Mouse (Mus musculus) kidney, postnatal 0 days (tissue): ENCODE measurements at regions not wholly inside any gene's neighbourhood (a gene's known extent, or its start where the extent isn't known, plus 50 kb on each side); places are given as distances from the start of the nearest gene placed in this dataset.

ENCODE experiments used
- ATAC-seq: fragments of 200-750 bp; cut with Nextera tagmentation; replicated peaks from 2 replicates; pipeline ENCODE4 v1.8.0; 2017; ENCODE audit warnings: low read depth, moderate number of reproducible peaks, moderate TSS enrichment, moderate library complexity; ENCODE audit not compliant: low FRiP score
- DNase-seq: peaks from one replicate; pipeline ENCODE4 v3.0.0-alpha.2; 2016; ENCODE audit warnings: low spot score
- H3K27ac ChIP-seq: fragments of 300-500 bp; sonication (generic); 2 replicates; pipeline ENCODE4 v1.5.1; 2014; ENCODE audit warnings: mild to moderate bottlenecking
- H3K27me3 ChIP-seq: fragments of 300-500 bp; sonication (generic); 2 replicates; pipeline ENCODE4 v1.6.1; 2014; ENCODE audit warnings: low read length, mixed read lengths; ENCODE audit not compliant: insufficient read depth
- H3K36me3 ChIP-seq: fragments of 300-500 bp; sonication (generic); 2 replicates; pipeline ENCODE4 v1.6.1; 2014; ENCODE audit warnings: low read length, mixed read lengths; ENCODE audit not compliant: insufficient read depth
- H3K4me1 ChIP-seq: fragments of 300-500 bp; sonication (generic); replicated peaks from 2 replicates; pipeline ENCODE4 v1.6.1; 2014; ENCODE audit warnings: antibody characterized with exemption, low read length, mixed read lengths; ENCODE audit not compliant: insufficient read depth
- H3K4me2 ChIP-seq: fragments of 300-500 bp; sonication (generic); 2 replicates; pipeline ENCODE4 v1.6.1; 2014; ENCODE audit warnings: mild to moderate bottlenecking, low read length, moderate library complexity, mixed read lengths
- H3K4me3 ChIP-seq: fragments of 300-500 bp; sonication (generic); replicated peaks from 2 replicates; pipeline ENCODE4 v1.5.1; 2014; ENCODE audit warnings: low read depth, low read length
- H3K9ac ChIP-seq: fragments of 300-500 bp; sonication (generic); 2 replicates; pipeline ENCODE4 v1.6.1; 2014; ENCODE audit warnings: low read depth, low read length
- H3K9me3 ChIP-seq: fragments of 300-500 bp; sonication (generic); replicated peaks from 2 replicates; pipeline ENCODE4 v1.6.1; 2016; ENCODE audit warnings: low read length, inconsistent platforms, mixed read lengths
- CTCF ChIP-seq: IDR thresholded peaks from 2 replicates; pipeline ENCODE4 v1.5.1; 2016; ENCODE audit warnings: antibody characterized with exemption, low read depth, mild to moderate bottlenecking, moderate library complexity
- WGBS: fragments of 180-500 bp; shearing (Covaris S2); extraction: QIAGEN DNeasy Blood & Tissue Kit; methylation state at CpG from one replicate; pipeline ENCODE4 v1.1.7; 2014; 5-methylcytosine and 5-hydroxymethylcytosine counted together

DNA sequence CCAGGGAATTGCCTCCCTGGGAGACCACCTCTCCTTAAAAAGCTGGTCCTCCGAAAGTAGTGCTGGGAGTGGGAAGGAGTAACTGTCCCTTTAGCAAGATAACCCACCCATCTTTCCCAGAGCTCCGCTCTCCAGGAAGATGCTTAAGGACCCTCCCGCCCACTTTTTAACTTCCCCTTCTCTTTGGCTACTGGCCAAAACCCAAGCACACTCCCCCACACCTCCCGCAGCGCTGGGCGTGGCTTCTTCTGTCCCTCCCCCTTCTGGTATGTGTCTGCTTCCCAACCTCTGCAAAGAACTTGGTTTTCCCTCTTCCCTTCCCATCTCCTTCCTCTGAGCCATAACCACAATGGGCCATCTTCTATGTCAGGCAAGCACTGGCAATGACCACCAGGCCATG, 85.4 kb downstream of the Rpap3 start:
- DNase-seq: no peak
- Histone ChIP-seq H3K9me3 (no peaks in the 10 kb centered on the region), H3K9ac (no peak overlapping the region), H3K27me3 (no peaks in the 10 kb centered on the region), H3K4me2 (no peak overlapping the region), H3K27ac (no peak overlapping the region), H3K4me1 (no peaks in the 10 kb centered on the region), H3K4me3 (no peak overlapping the region), H3K36me3 (no peaks in the 10 kb centered on the region)
- WGBS: 63% methylated on average over 6 of the region's 6 CpGs
- no peak for TF ChIP-seq CTCF
- no peak for ATAC-seq

DNA sequence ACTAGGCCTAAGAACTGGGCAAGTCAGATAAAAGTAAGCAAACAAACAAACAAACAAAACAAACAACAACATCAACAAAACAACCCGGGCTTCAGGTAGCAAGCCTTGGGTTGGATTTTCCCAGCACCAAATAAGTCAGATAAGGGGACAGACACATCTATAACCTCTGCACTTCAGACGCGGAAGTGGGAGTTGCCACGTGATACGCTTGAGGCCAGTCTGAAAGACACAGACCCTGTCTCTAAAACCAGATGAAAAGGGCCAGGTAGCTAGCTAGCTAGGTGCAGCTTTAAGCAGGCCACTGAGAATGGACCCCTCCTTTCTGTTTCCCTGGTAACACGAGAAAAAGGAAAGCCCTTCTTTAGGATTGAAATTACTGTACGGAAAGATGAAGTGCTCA, 85.9 kb downstream of the Rpap3 start:
- no peak for TF ChIP-seq CTCF
- no peaks in the 10 kb centered on the region for H3K9me3 ChIP-seq
- no peak overlapping the region for H3K27ac ChIP-seq
- H3K9ac ChIP-seq: no peak overlapping the region
- no peak overlapping the region for H3K4me3 ChIP-seq
- no peaks in the 10 kb centered on the region for H3K27me3 ChIP-seq
- H3K4me2 ChIP-seq: no peak overlapping the region
- no peak for ATAC-seq
- no peak for DNase-seq
- H3K36me3 ChIP-seq: no peaks in the 10 kb centered on the region
- 72% methylated on average over 7 of the region's 7 CpGs for WGBS
- no peaks in the 10 kb centered on the region for H3K4me1 ChIP-seq

DNA sequence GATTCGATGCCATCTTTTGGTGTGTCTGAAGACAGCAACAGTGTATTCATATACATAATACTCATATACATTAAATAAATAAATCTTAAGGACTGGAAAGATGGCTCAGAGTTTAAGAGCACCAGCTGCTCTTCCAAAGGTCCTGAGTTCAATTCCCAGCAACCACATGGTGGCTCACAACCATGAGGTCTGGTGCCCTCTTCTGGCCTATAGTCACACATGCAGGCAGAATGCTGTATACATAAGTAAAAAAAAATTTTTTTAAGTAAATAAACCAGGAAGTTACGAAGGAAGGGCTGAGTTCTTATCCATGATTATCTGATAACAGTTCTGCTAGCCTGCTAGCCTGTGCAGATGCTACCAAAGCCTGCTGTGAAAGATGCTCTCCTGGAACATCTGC, 93.3 kb downstream of the Rpap3 start:
- Histone ChIP-seq H3K9ac (no peak overlapping the region), H3K27ac (no peak overlapping the region), H3K4me3 (no peak overlapping the region), H3K9me3 (no peaks in the 10 kb centered on the region), H3K4me1 (no peaks in the 10 kb centered on the region), H3K4me2 (no peak overlapping the region), H3K36me3 (no peaks in the 10 kb centered on the region), H3K27me3 (no peaks in the 10 kb centered on the region)
- DNase-seq (no peak), ATAC-seq (no peak)
- peak; percentile 61 for TF ChIP-seq CTCF
- WGBS: 91% methylated on average over 2 of the region's 2 CpGs

DNA sequence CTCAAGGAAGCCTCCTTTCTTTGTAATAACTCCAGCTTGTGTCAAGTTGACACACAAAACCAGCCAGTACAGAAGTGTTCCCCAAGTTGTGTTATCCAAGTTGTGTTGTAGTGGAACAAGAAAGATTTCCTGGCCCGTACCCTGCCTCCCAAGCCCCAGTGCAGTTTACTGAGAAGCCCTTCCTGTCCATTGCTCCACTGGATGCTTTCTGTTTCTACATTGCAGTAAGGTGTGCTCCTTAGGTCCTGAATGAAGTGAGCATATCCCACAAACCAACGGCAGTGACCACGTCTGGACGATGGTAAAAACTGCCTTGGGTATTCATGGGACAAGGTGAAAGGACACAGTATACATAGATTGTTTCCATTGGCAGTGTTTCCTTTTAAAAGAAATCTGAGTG, 94.9 kb downstream of the Rpap3 start:
- no peak overlapping the region for H3K9ac ChIP-seq
- ATAC-seq (no peak), DNase-seq (no peak)
- no peak overlapping the region for H3K27ac ChIP-seq
- no peaks in the 10 kb centered on the region for H3K9me3 ChIP-seq
- no peak overlapping the region for H3K4me3 ChIP-seq
- peaks cover 7% of the 10 kb centered on the region; the same call in 1 of the 2 replicates for H3K4me1 ChIP-seq
- 77% methylated on average over 4 of the region's 4 CpGs for WGBS
- no peaks in the 10 kb centered on the region for H3K36me3 ChIP-seq
- TF ChIP-seq CTCF: no peak
- H3K4me2 ChIP-seq: no peak overlapping the region
- H3K27me3 ChIP-seq: no peaks in the 10 kb centered on the region

DNA sequence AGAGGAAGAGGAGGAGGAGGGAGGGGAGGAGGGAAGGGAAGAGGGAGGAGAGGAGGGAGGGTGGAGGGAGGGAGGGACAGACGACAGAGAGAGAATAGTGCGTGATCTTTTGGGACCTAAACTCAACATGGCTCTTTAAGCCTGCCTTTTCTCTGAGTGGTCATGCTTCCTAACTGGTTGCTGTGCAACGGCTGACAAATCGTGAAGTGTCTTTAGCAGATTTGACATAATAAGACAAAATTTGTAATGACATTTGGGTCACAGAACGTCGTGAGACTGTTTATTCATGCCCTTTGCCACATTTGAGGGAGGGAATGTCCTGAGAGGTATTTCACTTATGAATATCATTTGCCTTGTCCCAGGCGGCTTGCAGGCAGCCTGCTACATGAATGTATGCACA, 96.1 kb downstream of the Rpap3 start:
- WGBS: 78% methylated on average over 7 of the region's 7 CpGs
- no peak overlapping the region for H3K9ac ChIP-seq
- H3K4me2 ChIP-seq: no peak overlapping the region
- ATAC-seq (no peak), DNase-seq (no peak)
- no peak overlapping the region for H3K27ac ChIP-seq
- TF ChIP-seq CTCF: no peak
- no peaks in the 10 kb centered on the region for H3K9me3 ChIP-seq
- H3K4me3 ChIP-seq: no peak overlapping the region
- peaks cover 7% of the 10 kb centered on the region; the same call in 1 of the 2 replicates for H3K4me1 ChIP-seq
- no peaks in the 10 kb centered on the region for H3K36me3 ChIP-seq
- no peaks in the 10 kb centered on the region for H3K27me3 ChIP-seq

DNA sequence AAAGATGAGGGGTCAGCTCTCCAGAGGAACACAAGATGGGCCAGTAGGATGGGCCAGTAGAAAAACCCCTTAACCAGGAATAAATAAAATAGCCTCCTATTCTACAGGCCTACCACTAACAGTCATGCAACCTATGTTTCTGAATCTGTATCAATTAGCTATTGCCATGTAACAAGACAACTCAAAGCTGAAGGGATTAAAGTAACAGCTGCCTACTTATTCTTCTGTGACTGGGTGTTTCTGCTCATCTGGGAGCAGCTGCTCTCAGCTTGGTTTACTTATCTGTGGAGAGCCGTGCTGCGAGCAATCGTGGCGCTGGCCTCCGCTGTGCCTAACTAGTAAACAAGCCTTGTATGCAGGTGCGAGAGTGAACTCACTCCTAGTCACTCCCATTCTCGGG, 97.0 kb downstream of the Rpap3 start:
- Histone ChIP-seq H3K9me3 (no peaks in the 10 kb centered on the region), H3K4me1 (peaks cover 7% of the 10 kb centered on the region; the same call in 1 of the 2 replicates), H3K36me3 (no peaks in the 10 kb centered on the region), H3K4me3 (no peak overlapping the region), H3K9ac (no peak overlapping the region), H3K27me3 (no peaks in the 10 kb centered on the region), H3K27ac (no peak overlapping the region), H3K4me2 (no peak overlapping the region)
- no peak for ATAC-seq
- WGBS: 92% methylated on average over 7 of the region's 7 CpGs
- no peak for DNase-seq
- no peak for TF ChIP-seq CTCF

DNA sequence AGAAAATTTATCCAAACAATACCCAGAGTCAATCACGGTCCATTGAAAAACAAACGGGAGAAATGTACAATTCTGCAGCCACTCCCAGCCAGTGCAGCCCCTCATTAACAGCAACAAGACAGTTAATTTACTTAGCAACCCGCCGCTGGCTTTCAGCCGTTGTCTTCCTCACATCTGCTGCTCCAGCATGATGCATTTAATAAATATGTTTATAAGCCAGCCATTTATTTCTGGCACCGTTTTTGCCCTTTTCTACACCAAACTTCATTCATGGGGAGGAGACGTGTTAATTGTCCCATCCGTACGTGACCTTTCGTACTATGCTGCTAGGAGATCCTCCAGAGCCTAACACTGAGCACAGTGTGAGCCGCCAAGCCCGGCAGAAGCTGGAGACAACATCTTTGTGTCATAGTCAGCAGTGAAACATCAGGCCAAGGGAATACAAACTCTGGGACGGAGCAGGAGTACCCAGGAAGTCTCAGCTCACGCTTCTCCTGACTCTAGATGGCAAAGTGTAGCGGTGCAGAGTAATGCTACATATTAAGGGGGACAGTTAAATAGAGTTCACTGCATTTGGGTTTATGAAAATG, 97.9 kb downstream of the Rpap3 start:
- Histone ChIP-seq H3K4me1 (peaks cover 7% of the 10 kb centered on the region; the same call in 1 of the 2 replicates), H3K4me2 (no peak overlapping the region), H3K27me3 (no peaks in the 10 kb centered on the region), H3K27ac (no peak overlapping the region), H3K4me3 (no peak overlapping the region), H3K9me3 (no peaks in the 10 kb centered on the region), H3K9ac (no peak overlapping the region), H3K36me3 (no peaks in the 10 kb centered on the region)
- DNase-seq (no peak), ATAC-seq (no peak)
- no peak for TF ChIP-seq CTCF
- WGBS: 72% methylated on average over 15 of the region's 15 CpGs
